Mouse (Mus musculus) ES-E14 (cell line): ENCODE data around the gene Ptcd2.

Source experiments
- CHD2 ChIP-seq: IDR thresholded peaks from 2 replicates; pipeline ENCODE4 v1.6.1; 2014; ENCODE audit warnings: mild to moderate bottlenecking, low read depth, low read length, inconsistent platforms
- ZC3H11A ChIP-seq: IDR thresholded peaks from 2 replicates; pipeline ENCODE4 v1.6.1; 2012; ENCODE audit warnings: low read depth, mild to moderate bottlenecking, inconsistent platforms, low read length, borderline replicate concordance
- ZNF384 ChIP-seq: IDR thresholded peaks from 2 replicates; pipeline ENCODE4 v1.6.1; 2012; ENCODE audit warnings: low read depth, low read length, inconsistent platforms

DNA sequence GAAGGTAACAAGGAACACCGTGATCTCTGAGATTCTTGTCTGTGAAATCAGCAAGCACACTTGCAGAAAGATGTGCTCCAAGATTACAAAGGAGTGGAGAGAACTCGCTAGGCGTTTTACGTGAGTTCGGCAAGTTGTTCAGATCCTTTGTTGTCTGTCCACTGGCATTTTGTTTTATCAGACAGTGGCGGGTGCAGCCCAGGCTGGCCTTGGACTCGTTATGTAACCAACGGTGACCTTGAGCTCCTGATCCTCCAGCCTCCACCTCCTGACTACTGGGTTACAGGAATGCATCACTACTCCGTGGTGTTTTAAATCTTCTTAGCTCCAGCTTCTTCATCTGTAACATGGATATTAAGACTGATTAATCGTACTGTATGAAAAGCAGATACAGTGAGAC, 65.2 kb downstream of the Ptcd2 start:
- TF ChIP-seq ZC3H11A (no peak), ZNF384 (no peak), CHD2 (no peak)
